Mouse (Mus musculus): ENCODE data around the gene Lyst. TPM values are rescaled to one million over a fixed set of nuclear protein-coding genes. Genes with fewer than 3 reads are reported as not detected.

Lyst gene
- total RNA-seq, 2 experiments from 2014 or later = 69.9 to 90.0 TPM

GRCm38 (mm10) chr13:13820234-13821123 is 230.3 kb downstream of the Lyst start:
- no peak for ATAC-seq (replicated peaks; ENCODE audit: poor library complexity, severe bottlenecking)

- no peak for ATAC-seq (replicated peaks; ENCODE audit: poor library complexity, severe bottlenecking)
These were observed 234.7 kb downstream of the Lyst start for GRCm38 (mm10) chr13:13824946-13825345.

DNA sequence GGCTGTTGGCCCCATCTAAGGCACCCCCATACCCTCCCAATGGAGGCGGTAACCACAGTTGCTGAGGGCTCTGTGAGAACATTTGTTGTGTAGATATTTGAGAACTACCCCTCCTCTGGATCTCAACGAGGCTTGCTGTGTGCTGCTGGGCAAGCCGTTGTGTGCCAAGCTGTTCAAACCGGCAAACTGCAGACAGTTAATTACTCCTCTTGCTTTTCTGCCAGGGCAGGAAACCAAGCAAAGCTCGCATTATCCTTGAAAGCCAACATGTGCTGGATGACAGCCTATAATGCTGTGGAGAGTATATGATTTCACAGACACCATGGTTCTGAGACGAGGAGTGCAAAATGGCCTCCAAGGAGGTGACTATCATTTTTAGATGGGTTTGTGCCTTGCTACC is 236.3 kb downstream of the Lyst start:
- no peak for ATAC-seq (replicated peaks; ENCODE audit: poor library complexity, severe bottlenecking)

GRCm38 (mm10) chr13:13828125-13828524 is 237.9 kb downstream of the Lyst start:
- ATAC-seq (replicated peaks; ENCODE audit: poor library complexity, severe bottlenecking) = no peak

Other genes with a start within 250 kb of the Lyst start
- gene Gpr137b, start 196.4 kb upstream of the Lyst start, total RNA-seq (2014; fragmentation: Nextera tagmentation) = not detected in 2 replicates
- gene Gpr137b, start 196.4 kb upstream of the Lyst start, total RNA-seq (2017) = 3.3 TPM in 1 of 2 replicates, not detected in the other
- gene Nid1, start 152.8 kb upstream of the Lyst start, total RNA-seq (2014; fragmentation: Nextera tagmentation) = not detected in 2 replicates
- not detected in 2 replicates for gene Nid1, start 152.8 kb upstream of the Lyst start, total RNA-seq (2017)
- not detected in 2 replicates for gene Gng4, start 193.7 kb downstream of the Lyst start, total RNA-seq (2014; fragmentation: Nextera tagmentation)
- gene Gng4, start 193.7 kb downstream of the Lyst start, total RNA-seq (2017) = 1.4 TPM in 1 of 2 replicates, not detected in the other

All from granulocyte monocyte progenitor cell, adult 5-6 weeks (primary cell).